Mouse (Mus musculus): ENCODE measurements around the gene Timmdc1. TPM values are rescaled to one million over a fixed set of nuclear protein-coding genes. Genes with fewer than 3 reads are reported as not detected.

The Timmdc1 gene
- total RNA-seq, 2 experiments from 2014 or later = 29.1 to 29.5 TPM

- DNase-seq (ENCODE audit: low spot score in 2 of 2) = no peak
Measured at GRCm38 (mm10) chr16:38467091-38467916, 55.2 kb downstream of the Timmdc1 start.

DNA sequence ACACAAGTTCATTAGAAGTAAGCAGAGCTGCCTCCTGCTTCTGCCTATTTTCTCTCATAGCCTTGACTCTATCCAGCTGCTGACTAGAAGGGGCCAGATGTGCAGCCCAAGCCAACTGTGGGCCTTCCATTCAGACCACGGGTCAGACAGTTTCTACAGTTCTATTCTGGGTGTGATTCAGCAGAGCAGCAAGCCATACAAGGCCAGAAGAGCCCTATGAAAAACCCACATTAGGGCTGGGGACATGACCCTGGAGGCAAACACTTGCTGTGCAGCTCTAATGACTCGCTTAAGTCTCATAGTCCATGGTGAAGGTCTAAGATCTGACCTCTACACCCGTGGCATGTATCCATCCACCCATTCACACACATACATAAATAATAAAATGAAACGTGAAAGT, 56.4 kb downstream of the Timmdc1 start:
- no peak for DNase-seq (ENCODE audit: low spot score in 2 of 2)

DNA sequence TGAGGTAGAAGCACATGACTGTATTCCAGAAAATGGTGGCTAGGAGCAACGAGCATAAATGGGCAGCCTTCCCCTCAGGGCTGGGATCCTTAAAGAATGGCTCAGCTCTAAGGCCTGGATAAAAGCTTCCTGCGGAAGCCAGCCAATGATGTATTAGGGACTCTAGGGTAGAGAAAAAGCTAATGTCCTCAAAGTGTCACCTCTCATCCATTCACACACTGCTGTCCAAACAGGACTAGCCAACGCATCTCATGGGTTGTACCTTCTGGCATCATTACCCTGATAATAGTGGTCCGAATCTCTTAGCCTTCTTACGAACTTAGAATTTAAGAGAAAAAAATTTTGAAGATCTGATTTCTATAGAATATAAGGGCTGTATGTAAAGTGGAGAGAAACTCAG, 59.2 kb downstream of the Timmdc1 start:
- no peak for DNase-seq (ENCODE audit: low spot score in 2 of 2)

- no peak for DNase-seq (ENCODE audit: low spot score in 2 of 2)
Measured at GRCm38 (mm10) chr16:38462161-38462560, 60.3 kb downstream of the Timmdc1 start.

DNA sequence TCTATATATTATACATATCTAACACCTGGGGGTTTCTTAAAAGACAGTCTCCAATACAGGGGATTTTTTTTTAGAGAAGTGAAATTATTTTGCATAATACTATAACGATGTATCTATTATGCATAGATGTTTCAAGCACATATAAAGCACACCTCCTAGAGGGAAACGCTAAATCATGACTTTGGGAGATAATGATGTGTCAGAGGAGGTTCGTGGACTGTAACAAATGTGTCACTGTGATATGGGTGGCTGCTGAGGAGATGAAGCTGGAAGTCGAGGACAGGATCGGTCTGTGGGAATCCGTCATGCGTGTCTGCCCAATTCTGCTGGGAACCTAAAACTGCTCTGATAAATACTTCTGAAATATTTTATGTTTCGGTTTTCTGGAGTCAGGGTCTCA, 60.7 kb downstream of the Timmdc1 start:
- DNase-seq (ENCODE audit: low spot score in 2 of 2) = no peak

GRCm38 (mm10) chr16:38459990-38460389, 62.5 kb downstream of the Timmdc1 start:
- no peak for DNase-seq (ENCODE audit: low spot score in 2 of 2)

DNA sequence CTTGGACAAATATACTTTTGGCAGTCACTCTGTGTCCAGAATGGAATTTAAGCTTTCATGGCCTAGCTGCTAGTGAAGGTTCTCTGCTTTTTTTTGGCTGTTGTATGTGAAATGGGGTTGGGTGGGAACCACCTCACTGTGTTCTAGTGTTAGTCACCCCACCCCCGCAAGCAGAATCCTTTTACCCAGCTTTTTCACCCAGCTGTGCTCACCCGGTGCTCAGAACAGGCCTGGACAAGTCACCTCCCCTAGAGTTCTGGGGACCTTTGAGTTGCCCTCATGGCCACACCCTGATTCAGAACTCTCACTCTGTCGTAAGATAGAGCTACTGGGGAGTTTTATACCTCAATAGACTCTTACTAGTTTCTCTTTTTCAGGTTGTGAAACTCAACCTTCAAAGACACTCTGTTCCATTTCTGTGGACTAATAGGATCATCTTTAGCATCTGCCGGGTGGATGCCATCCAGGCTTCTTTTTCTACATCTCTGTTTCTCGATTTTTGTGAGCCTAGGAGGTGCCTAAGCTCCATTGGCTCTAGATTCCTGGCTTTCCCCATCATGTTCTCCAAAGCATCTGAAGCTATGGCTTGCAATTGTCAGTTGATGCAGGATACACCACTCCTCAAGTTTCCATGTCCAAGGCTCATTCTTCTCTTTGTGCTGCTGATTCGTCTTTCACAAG, 63.7 kb downstream of the Timmdc1 start:
- DNase-seq (ENCODE audit: low spot score in 2 of 2) = no peak

DNA sequence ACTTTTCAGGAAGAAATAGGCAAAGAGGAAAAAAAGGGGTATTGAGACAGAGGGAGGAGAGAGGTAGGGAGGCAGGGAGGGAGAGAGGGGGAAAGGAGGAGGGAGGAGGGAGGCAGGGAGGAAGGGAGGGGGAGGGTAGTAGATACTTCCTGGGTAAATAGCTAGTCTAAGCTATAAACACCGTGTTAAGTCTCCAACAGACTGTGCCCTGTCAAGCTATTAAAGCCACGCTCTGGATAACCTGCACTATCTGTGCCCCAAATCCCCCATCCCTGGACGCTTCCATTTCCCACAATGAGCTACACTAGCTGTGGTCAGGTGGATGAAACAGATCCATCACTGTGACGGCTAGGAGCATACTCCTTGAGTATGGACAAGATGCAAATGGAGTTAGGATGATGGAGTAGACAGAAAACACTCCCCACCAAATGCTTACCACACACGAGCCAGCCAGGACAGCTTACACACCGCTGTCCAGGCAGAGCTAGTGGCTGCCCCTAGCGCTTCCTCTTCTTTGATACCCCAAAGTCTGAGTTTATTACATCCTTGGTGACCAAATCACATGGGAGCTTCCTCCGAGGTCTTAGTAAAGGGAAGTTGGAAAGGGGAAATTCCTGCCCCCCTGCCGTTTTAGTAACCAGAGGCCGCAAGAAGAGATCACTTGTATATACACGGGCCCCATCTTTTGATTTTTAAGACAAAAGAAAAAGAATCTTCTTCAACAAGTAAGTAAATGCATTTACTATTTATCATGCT, 65.5 kb downstream of the Timmdc1 start:
- no peak for DNase-seq (ENCODE audit: low spot score in 2 of 2)

GRCm38 (mm10) chr16:38455511-38456418, 66.7 kb downstream of the Timmdc1 start, which contains the start of gene Cd80:
Cd80 (plus strand) TSS chr16:38455561.
- DNase-seq (ENCODE audit: low spot score in 2 of 2) = no peak

DNA sequence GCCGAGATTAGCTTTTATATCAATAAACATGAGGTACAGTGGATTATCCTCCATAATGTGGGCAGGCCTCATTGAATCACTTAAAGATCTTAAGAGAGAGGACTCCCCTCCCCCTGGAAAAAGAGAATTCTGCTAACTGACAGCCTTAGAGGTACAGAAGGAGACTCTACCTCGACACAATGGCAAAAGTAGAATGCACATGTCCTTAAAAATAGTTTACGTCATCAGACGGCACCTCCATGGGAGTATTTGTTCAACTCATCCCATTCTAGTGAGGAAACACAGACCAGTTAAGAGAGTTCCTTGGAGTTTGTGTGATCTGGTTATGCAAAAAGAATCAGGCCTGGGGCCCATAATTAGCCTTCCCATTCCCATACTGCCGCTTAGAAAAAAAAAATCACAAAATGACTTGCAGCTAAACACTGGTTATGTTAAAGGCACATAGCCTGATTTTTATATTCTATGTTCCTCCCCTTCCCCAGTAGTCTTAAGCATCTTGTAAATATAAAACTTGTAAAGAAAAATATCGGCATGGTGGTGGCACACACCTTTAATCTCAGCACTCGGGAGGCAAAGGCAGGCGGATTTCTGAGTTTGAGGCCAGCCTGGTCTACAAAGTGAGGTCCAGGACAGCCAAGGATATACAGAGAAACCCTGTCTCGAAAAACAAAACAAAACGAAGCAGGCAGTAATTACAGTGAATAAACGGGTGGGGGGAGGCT, 67.8 kb downstream of the Timmdc1 start:
- no peak for DNase-seq (ENCODE audit: low spot score in 2 of 2)

- DNase-seq (ENCODE audit: low spot score in 2 of 2) = no peak
Measured at GRCm38 (mm10) chr16:38453952-38454351, 68.5 kb downstream of the Timmdc1 start.

DNA sequence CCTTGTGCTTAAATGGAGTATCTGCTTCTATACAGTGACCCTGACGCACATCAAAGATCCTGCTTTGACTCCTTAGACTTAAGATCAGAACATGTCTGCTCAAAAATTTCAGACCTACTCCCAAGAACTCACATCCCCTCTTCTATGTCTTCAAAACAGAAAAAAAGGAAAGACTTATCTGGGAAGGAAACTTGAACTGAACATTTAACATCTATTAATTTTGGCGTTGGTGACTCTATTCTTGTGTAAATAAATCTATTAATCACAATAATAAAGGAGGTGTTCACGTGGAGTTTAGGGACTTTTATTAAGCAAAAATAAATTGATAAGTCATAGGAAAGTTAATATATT, 69.3 kb downstream of the Timmdc1 start:
- DNase-seq (ENCODE audit: low spot score in 2 of 2) = no peak

GRCm38 (mm10) chr16:38452442-38453202, 69.8 kb downstream of the Timmdc1 start, which contains the start of gene Adprh:
Adprh (minus strand) TSS chr16:38452703.
- DNase-seq (ENCODE audit: low spot score in 2 of 2) = peak; percentile 89 to 91

- no peak for DNase-seq (ENCODE audit: low spot score in 2 of 2)
Measured at GRCm38 (mm10) chr16:38451421-38452205, 70.8 kb downstream of the Timmdc1 start.

DNA sequence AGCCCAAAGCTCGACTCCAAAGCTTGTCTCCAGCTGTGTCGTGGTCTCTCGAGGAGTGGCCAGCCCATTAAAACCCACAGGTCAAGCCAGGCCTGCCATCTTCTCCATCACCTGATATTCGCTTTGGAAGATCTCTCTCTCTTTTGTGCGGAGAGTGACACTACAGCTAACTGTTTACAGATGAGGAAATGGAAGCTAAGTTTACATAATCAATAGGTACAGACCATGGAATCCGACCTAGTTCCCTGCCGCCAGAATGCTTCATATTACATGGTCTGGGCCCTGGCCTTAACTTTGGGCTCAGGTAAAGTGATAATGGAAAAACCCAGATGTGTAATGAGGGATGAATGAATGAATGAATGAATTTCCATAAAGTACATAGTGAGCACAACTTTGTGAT, 71.8 kb downstream of the Timmdc1 start:
- DNase-seq (ENCODE audit: low spot score in 2 of 2) = no peak

DNA sequence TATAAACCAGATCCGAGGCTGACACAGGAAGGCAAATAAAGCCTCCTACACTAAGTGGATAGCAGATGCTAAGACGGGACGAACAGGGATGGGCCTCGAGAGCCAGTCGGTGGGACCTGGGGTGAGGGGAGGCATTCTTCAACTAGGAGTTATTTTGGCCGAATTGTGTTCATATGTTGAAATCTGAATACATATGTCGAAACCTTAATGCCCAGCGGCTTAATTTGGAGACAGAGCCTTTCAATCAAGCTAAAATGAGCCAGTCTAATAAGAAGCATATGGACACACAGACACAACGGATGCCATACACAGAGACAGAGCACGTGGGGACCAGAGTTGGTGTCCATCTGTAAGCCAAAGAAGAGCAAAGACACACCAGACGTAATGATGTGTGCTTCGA, 74.0 kb downstream of the Timmdc1 start:
- no peak for DNase-seq (ENCODE audit: low spot score in 2 of 2)

Measured in layer of hippocampus, adult 18-20 months (tissue).